Mouse (Mus musculus) erythroblast, adult 5-6 weeks (primary cell): ENCODE data around the gene Tube1. TPM values are rescaled to one million over a fixed set of nuclear protein-coding genes. Genes with fewer than 3 reads are reported as not detected.

Source experiments
- ATAC-seq: replicated peaks from 2 replicates; pipeline ENCODE4 v1.8.0; 2016; ENCODE audit warnings: moderate number of reproducible peaks, mild to moderate bottlenecking, moderate TSS enrichment, inconsistent platforms; ENCODE audit not compliant: poor library complexity, low FRiP score, severe bottlenecking
- total RNA-seq, 2 experiments: library from RNA; stranded (forward) in 1 of 2; stranded (reverse) in 1 of 2; fragments of 150-400 nt in 1 of 2; fragments of 200-764, 138-1000 nt in 1 of 2; gene quantifications; 2 replicates each; pipeline versions ENCODE4 v1.2.3 to v1.2.4; 2015 to 2017; ENCODE audit warnings: low replicate concordance in 2 of 2

Gene Tube1
- 4.4 and 5.2 TPM in 2 replicates for total RNA-seq (2015; ENCODE audit: low replicate concordance)
- 3.1 and 3.6 TPM in 2 replicates for total RNA-seq (2017; ENCODE audit: low replicate concordance)

DNA sequence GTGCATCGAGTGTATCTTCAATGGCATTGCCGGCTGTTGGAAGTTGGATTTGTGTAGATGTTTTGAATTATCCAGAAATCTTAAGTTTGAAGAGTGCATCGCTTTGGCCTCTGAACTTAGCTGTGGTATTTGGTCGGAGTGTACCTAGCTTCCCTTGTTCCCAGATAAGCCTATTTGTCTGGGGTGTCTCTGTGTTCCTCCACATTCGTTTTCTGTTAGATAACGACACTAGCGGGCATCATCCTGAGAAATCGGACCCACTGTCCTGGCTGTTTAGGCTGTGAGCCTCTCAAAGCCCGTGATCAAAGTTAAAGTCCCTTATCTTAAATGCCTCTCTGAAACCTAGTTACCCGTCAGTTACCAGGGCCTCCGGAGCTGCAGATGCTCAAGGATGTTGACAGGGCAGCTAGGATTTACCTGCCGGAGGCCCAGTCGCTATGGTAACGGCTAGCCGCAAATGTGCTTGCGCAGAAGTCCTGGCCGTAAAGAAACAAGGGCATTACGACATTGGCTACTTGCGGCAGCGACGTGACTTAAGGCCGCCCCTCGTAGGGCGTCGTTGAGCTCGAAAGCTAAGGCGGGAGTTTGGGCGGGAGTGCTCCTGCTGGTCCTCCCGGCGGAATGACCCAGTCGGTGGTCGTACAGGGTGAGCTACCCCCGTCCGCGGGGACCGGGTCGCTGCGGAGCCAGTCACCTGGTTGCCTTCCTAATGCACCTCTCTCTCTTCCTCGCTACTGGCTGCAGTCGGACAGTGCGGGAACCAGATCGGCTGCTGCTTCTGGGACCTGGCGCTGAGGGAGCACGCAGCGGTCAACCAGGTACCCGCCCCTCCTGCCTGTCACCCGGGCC is at the start of gene Tube1, which contains the start of gene Fam229b:
TSS of gene Tube1 (plus strand) at position 515 of the 849 bp plus-strand sequence.
TSS of gene Fam229b (minus strand) at position 453 of the 849 bp plus-strand sequence.
- ATAC-seq: peak; percentile 93

DNA sequence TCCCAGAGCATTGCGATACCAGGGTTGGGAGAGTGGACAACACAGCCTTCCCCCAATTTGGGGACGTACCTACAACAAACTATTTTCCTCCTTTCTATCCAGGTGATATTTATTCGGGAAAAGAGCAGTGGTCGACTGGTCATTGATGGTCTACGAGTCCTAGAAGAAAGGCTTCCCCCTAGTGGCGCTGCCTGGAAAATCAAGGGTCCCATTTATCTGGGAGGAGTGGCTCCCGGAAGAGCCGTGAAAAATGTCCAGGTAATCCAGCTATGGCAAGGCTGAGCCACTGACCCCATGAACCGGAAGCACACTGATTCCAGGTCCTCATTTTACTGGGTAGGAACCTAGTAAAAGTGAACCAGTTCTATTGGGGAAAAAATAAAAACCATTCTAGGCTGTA is 36.8 kb upstream of the Tube1 start:
- ATAC-seq: no peak

DNA sequence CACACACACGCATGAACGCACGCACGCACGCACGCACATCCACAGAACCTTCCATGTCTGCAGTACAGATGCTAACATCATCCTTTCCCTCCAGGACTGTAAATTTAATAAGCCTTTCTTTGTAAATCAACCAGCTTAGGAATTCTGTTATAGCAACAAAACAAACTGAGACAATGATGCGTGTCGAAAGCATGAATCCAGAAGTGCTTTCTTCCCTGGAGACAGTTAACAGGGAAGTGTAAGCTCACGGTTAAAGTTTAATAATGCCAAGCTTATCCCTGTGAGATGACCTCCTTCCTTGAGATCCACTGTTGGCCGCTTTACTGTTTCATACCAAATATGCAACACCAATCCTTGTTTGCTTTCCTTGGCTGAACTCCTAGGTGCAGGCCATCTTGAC is 35.0 kb upstream of the Tube1 start:
- no peak for ATAC-seq

DNA sequence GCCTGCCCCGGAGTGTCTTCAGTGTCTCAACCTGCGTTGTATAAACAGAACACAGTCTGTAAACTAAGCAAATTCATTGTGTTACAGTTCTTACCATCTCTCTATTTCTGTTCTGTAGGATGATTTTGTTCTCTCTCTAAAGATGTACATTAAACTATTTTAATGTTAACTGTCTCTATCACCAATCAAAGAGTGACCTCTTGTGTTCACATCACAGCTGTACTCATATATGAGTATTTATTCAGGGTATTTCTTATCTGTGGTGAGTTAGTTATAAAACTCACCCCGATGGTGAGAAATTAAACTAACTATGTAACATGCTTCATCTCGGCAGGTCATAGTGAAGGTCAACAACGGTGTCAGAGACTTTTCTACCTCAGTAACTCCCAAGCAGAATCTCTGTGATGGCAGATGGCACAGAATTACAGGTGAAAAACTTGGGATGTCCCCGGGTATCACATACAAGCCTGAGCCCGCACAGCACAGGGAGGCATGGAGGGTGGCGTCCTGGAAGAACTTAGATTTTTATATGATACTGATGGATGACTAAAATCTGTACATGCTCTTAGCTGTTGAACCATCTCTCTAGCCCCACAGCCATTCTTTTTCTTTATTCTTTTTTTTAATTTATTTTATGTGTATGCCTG is 28.9 kb upstream of the Tube1 start:
- no peak for ATAC-seq

DNA sequence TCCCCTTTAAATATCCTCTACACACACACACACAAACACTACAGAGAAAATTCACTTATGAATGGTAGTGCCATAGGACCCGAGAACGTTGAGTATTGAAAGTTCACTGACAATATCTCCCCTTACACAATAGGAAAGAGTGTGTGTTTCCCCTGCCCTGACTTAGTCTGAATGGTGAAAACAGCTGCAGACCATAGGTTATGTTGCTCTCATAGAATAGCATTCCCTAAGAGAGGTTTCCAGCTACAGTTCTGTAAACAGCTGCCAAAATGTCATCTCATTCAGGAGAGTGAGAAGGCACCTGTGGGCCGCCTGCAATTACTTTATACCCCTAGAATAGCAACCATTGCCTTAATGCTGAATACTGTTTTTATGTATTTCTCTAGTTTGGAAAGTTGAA is 27.4 kb upstream of the Tube1 start:
- ATAC-seq: no peak

DNA sequence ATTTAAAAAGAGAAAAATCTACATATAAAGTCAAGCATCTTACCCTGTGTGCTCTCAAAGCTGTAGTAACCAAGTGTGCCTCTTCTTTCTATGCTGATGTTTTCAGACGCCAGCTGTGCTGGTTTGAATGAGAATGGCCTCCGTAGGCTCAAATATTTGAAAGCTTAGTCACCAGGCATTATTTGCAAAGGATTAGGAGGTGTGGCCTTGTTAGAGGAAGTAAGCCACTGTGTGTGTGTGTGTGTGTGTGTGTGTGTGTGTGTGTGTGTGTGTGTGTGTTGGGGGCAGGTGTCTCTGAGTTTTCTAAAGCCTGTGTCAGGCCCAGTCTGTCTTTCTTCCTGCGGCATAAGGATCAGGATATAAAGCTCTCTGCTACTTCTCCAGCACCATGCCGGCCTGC is 26.8 kb upstream of the Tube1 start:
- ATAC-seq: no peak

DNA sequence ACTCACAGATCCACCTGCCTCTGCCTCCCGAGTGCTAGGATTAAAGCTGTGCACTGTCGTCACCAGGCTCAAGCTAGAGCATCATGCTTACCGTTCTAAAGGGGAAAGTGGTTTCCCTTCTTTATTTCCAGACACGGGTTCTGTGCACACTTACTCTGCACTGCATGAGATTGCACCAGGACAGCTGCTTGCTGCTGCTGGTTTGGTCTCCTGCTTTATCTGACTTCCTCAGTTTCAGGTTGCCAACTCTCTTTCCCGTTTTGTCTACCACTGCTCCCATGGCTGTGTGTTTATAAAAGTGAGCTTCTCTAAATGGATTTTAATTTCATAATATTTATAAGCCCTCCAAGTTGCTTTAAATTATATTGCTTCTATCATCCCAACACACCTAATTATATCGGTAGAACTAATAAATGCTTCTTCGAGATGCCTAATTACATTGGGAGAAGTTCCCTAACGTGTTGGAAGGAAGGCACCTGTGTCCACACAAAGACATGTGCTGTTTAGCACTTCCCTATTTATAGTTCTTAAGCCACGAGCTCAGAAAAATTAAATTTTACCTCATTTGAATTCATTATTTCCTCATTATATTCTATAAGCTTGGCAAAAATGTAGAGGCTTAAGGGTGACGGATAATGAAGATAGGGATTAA is 24.8 kb upstream of the Tube1 start:
- ATAC-seq: no peak

DNA sequence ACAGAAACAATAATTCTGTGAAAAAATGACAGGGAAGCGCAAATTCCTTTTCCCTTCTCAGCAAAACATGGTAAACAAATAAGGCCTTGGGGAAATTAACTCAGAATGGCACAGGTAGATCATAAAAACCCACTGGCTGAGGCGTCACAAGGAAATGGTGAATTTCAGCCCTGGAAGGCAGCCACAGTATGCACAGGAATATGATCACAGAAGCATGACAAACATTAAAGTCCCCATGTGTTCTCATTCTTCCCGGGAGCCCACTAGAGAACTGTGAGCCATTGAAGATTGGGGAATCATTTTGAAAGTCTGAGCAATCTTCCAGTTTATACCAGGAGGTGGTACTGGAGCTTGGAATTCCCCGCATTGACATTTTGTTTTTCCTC is 24.3 kb upstream of the Tube1 start:
- no peak for ATAC-seq

DNA sequence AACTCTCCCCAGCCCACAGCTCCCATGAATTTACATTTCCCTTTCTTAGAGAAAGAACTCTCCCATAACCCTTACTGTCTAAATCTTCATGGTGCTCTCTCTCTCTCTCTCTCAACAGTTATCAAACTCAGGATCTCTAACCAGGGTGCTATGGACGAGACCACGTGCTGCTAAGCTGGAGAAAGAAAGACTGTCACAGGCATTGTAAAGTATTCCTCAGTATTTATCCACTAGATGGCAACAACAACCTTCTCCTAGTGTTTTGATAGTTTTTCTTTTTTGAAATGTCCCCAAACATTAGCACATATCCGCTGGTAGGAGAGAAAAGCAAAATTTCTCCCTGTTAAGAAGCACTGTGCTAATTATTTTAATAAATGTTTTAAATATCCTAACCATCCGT is 12.4 kb upstream of the Tube1 start:
- no peak for ATAC-seq

DNA sequence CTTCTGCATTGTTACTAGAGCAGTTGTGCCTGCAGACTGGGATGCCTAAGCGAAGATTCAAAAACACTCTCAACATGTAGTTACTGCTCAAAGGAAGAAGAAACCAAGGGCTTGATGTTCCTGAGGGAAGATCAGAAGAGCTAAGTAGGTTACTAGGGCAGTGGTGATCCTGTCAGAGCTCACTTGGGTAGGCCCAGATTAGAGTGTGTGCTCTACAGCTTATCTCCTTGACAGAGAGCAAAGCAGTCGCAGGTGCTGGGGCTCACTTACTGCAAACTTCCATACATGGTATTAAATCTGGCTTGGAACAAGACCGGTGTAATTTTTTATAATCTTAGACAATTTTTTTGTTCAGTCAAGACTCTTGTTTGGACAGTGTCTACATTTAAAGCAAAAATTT is 4.0 kb downstream of the Tube1 start:
- no peak for ATAC-seq

DNA sequence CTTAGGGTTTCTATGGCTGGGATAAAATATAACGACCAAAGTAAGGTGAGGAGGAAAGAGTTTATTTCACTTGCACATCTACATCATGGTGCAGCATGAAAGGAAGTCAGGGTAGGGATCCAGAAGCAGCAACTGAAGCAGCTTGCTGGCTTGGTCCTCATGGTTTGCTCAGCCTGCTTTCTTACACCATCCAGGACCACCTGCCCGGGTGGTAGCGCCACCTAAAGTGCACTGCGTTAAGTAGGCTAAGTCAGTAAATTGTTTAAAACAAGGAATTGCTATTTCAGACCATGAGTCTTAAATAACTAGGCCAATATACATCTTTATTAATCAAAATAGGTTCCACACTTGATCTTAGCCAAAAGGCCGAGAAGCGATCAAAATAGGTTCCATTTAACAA is 5.0 kb downstream of the Tube1 start:
- ATAC-seq: no peak

DNA sequence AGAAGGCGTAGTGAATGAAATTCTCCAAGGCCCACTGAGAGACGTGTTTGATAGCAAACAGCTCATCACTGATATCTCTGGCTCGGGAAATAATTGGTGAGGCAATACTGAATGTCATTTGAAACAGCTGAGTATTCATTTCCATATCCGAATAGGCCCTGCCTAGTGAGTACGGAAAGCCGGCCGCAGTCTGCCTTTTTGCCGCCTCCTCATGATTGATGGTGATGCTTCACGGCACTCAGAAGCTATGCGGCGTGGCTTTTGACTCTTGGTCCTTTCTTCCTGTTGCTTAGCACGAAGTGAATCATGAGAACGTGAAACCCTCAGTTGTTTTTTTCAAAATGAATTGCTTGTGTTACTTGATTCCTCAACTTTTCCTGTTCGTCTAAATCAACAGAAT is 7.1 kb downstream of the Tube1 start:
- ATAC-seq: no peak

DNA sequence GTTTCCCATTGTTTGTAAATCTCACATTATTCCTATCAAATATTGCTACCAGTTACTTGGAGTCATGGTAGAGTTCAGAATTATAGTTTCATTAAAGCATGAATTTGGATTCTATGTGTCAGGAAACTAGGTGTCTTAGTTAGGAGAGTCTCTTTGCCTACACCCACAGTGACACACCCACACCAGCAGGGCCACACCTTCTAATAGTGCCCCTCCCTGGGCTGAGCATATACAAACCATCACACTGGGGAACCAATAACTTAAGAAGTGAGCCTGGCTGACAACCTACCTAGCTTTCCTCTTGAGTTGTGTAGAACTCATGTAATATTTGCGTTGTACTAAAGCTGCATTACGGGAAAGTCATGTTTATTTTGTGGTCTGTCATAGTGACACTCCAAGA is 7.6 kb downstream of the Tube1 start:
- ATAC-seq: peak; percentile 57; the same call in 1 of the 2 replicates

DNA sequence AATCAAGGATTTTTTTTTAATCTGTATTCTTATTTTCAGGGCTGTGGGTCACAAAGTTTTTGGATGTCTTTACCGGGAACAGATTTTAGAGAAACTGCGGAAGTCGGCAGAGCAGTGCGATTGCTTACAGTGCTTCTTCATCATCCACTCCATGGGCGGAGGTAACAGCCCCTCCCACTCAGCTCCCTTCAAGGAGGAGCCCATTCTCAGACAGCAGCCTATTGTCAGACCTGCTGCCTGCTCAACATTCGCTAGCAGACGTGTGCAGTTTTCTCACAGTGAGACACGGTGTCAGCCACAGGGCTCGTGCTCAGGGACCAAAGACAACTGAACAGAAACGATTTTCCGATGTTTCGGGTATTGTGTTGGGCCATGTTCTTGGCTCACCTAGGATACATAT is 8.4 kb downstream of the Tube1 start:
- ATAC-seq: no peak

DNA sequence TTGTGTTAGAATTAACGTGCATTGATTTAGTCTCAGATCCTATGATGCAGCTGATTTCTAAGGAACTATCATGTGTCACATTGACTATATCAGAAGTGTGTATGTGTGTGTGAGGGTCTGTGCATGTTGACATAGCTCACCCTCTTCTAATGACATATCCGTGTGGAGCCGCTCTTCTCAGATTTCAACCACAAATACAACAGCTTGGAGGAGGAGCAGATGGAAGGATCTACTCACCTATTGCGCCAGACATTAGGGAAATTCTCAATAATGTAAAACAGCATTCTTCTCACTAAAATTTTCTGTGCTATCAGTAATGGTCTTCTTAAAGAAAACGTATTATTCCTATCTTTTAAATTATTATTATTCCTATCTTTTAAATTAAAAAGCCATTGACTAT is 22.9 kb downstream of the Tube1 start:
- no peak for ATAC-seq

DNA sequence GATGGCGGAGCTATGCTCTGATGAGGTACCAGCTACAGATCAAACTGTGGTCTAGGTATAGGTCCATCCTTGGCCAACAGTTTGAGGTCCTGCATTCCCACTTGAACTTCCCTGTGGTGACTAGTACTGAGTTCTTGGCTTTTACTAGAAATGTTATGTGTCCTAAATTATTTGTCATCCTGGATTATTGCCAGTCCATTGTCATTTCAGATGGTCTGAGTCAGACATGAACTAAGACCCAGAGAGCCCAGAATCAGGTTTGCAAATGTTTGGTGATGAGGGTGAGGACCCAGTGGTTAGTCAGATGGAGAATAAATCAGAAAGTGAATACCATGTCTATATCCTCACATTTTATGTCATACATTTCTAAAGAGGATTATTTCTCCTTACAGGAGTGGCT is 23.5 kb downstream of the Tube1 start:
- ATAC-seq: no peak

DNA sequence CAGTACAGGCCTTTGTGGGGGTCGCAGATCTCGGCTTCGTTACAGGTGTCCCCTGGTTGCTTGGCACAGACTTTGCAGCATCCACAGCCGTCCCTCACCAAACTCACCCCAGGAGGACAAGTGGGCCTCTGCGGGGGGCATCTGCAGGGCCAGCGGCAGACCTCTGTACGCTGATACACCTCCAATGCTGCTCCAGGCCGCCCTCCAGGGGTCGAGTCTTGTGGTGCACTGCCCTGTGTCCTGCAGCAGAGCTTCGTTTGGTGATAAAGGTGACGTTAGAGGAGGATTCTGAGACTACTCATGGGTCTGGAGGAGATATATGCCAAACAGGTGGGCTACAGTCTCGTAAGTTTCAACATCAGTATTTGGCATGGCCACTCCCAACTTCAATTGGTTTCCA is 24.5 kb downstream of the Tube1 start:
- no peak for ATAC-seq

DNA sequence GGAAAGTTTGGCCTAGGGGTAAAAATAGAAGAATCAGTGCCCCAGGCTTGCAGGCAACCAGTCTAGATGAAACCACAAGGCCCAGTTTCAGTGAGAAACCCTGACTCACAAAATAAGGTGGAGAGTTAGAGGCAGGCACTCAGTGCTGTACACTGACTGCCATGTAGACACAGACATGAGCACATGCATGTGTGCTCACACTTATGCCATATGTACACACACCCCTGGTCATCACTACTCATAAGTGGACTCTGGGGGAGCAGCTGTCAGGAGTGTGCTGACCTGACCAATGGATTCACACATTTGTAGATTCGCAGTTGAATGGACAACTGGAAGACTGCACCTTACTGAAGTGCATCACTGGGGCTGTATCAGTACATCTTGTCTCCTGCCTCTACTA is 27.6 kb downstream of the Tube1 start:
- no peak for ATAC-seq

DNA sequence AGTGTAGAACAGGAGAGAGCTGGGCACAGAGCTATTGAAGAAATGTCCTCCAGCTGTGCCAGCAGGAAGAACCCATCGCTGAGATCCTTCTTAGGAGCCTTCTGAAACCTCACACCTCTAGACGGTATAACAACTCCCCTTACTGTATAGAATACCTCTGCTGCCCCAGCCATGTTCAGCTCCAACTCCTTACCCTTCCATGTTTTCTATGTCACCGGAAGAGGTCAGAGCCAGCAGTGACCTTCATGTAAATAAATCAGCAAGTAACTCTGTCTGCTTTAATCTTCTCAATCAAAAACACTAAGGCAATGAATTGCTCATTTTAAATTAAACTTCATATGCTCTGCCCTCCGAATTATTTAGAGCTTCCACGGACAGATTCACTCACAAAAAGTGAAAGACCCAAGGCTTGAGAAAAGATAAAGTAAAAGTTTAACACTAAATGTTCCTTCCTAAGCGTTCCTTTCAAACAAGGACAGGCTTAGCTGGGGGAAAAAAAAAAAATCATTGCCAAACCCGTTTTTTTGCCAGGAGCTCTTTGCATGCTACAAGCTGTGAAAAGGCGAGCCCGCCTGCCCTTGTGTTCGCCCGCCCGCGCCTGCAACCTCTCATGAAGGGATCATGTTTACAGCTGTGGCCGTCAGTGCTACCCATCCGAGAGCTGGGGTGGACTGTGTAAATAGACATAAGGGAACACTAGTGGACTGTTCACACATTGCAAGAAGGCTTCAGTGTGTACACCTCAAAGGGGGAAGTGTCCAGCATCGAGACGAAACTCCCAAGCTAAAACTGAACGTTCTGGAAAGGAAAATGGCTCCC is 29.1 kb downstream of the Tube1 start:
- no peak for ATAC-seq

DNA sequence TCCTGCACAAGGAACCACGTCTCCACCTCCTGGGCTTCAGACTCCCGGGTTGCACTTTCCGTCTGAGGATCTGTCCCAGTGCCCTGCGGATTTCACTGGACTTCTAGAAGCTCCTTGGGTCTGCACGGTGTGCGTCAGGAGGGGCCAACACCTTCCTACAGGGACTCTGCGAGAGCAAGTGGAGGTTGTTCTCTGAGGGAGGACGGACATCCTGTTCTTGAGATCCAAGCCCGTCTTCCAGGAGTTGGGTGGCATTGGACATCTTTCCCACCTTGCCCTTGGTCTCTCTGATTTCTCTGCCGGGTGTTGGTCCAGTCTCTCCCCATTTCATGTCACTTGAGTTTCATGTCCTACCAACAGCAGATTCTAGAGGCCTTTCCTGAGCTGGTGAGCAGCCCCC is 29.9 kb downstream of the Tube1 start, which contains the start of gene Ccn6:
TSS of gene Ccn6 (minus strand) at position 101 of the 400 bp plus-strand sequence.
- ATAC-seq: no peak
